Mouse (Mus musculus): ENCODE results near the gene Bhmt2. TPM values are rescaled to one million over a fixed set of nuclear protein-coding genes. Genes with fewer than 3 reads are reported as not detected.

Bhmt2 gene
- polyA plus RNA-seq (2015; fragmentation: Nextera tagmentation; extraction: Ambion mirVana) = 0.43 TPM in 1 of 2 replicates, not detected in the other

- no peak within 1 kb of the TSS for H3K9ac ChIP-seq
- peak within 1 kb of the TSS; percentile 33 for H3K4me3 ChIP-seq
- H3K27me3 ChIP-seq = peaks cover 14% of the 10 kb centered on the region
- H3K36me3 ChIP-seq = no peaks in the 10 kb centered on the region
- ATAC-seq (replicated peaks; ENCODE audit: insufficient number of reproducible peaks, insufficient read depth, low FRiP score, low read depth) = no peak
- H3K9me3 ChIP-seq (replicated peaks) = no peaks in the 10 kb centered on the region
- H3K4me1 ChIP-seq (replicated peaks) = peaks cover 7% of the 10 kb centered on the region; the same call in 1 of the 2 replicates
- H3K27ac ChIP-seq = no peak within 1 kb of the TSS
- peak within 1 kb of the TSS; percentile 58 for H3K4me2 ChIP-seq
- WGBS = 9% methylated on average over 30 of the region's 31 CpGs
These were observed at the start of gene Bhmt2, which contains the start of gene Dmgdh for GRCm38 (mm10) chr13:93674131-93674561. Bhmt2 (minus strand) TSS chr13:93674302. Dmgdh (plus strand) TSS chr13:93674433.

GRCm38 (mm10) chr13:93723455-93723854 lies 49.4 kb upstream of the Bhmt2 start:
- H3K4me1 ChIP-seq (replicated peaks) = no peaks in the 10 kb centered on the region
- no peak overlapping the region for H3K4me3 ChIP-seq
- no peak overlapping the region for H3K4me2 ChIP-seq
- H3K36me3 ChIP-seq = no peaks in the 10 kb centered on the region
- no peaks in the 10 kb centered on the region for H3K9me3 ChIP-seq (replicated peaks)
- 0 out of 2 replicates have a peak, but pooled peaks cover 2% of the 10 kb centered on the region for H3K27me3 ChIP-seq
- no peak overlapping the region for H3K27ac ChIP-seq
- WGBS = 88% methylated on average over 3 of the region's 3 CpGs
- ATAC-seq (replicated peaks; ENCODE audit: insufficient number of reproducible peaks, insufficient read depth, low FRiP score, low read depth) = no peak
- no peak overlapping the region for H3K9ac ChIP-seq

GRCm38 (mm10) chr13:93721916-93722315 lies 47.8 kb upstream of the Bhmt2 start:
- no peaks in the 10 kb centered on the region for H3K36me3 ChIP-seq
- no peak overlapping the region for H3K4me3 ChIP-seq
- no peaks in the 10 kb centered on the region for H3K9me3 ChIP-seq (replicated peaks)
- ATAC-seq (replicated peaks; ENCODE audit: insufficient number of reproducible peaks, insufficient read depth, low FRiP score, low read depth) = no peak
- no peak overlapping the region for H3K27ac ChIP-seq
- 74% methylated on average over 4 of the region's 4 CpGs for WGBS
- no peak overlapping the region for H3K4me2 ChIP-seq
- H3K9ac ChIP-seq = no peak overlapping the region
- no peaks in the 10 kb centered on the region for H3K4me1 ChIP-seq (replicated peaks)
- H3K27me3 ChIP-seq = 0 out of 2 replicates have a peak, but pooled peaks cover 2% of the 10 kb centered on the region

GRCm38 (mm10) chr13:93718948-93719347 lies 44.8 kb upstream of the Bhmt2 start:
- WGBS = 3% methylated on average over 7 of the region's 7 CpGs
- 0 out of 2 replicates have a peak, but pooled peaks cover 2% of the 10 kb centered on the region for H3K27me3 ChIP-seq

GRCm38 (mm10) chr13:93717113-93717512 lies 43.0 kb upstream of the Bhmt2 start:
- no peak overlapping the region for H3K9ac ChIP-seq
- no peaks in the 10 kb centered on the region for H3K9me3 ChIP-seq (replicated peaks)
- no peak for ATAC-seq (replicated peaks; ENCODE audit: insufficient number of reproducible peaks, insufficient read depth, low FRiP score, low read depth)
- WGBS = 57% methylated on average over 7 of the region's 7 CpGs
- no peak overlapping the region for H3K4me2 ChIP-seq
- no peak overlapping the region for H3K27ac ChIP-seq
- H3K36me3 ChIP-seq = no peaks in the 10 kb centered on the region
- H3K27me3 ChIP-seq = 0 out of 2 replicates have a peak, but pooled peaks cover 2% of the 10 kb centered on the region
- H3K4me1 ChIP-seq (replicated peaks) = no peaks in the 10 kb centered on the region
- H3K4me3 ChIP-seq = no peak overlapping the region

More at GRCm38 (mm10) chr13:93718948-93719347, 44.8 kb upstream of the Bhmt2 start:
- H3K27ac ChIP-seq = no peak overlapping the region
- H3K4me1 ChIP-seq (replicated peaks) = no peaks in the 10 kb centered on the region
- ATAC-seq (replicated peaks; ENCODE audit: insufficient number of reproducible peaks, insufficient read depth, low FRiP score, low read depth) = no peak
- H3K4me2 ChIP-seq = no peak overlapping the region
- H3K9me3 ChIP-seq (replicated peaks) = no peaks in the 10 kb centered on the region
- H3K36me3 ChIP-seq = no peaks in the 10 kb centered on the region
- H3K4me3 ChIP-seq = no peak overlapping the region
- no peak overlapping the region for H3K9ac ChIP-seq

- H3K27ac ChIP-seq = no peak overlapping the region
- 91% methylated on average over 3 of the region's 3 CpGs for WGBS
- no peak for ATAC-seq (replicated peaks; ENCODE audit: insufficient number of reproducible peaks, insufficient read depth, low FRiP score, low read depth)
- H3K27me3 ChIP-seq = no peaks in the 10 kb centered on the region
- no peaks in the 10 kb centered on the region for H3K4me1 ChIP-seq (replicated peaks)
- H3K9me3 ChIP-seq (replicated peaks) = no peaks in the 10 kb centered on the region
- no peaks in the 10 kb centered on the region for H3K36me3 ChIP-seq
- no peak overlapping the region for H3K4me3 ChIP-seq
- H3K9ac ChIP-seq = no peak overlapping the region
- no peak overlapping the region for H3K4me2 ChIP-seq
These were observed 39.7 kb upstream of the Bhmt2 start for GRCm38 (mm10) chr13:93713826-93714225.

GRCm38 (mm10) chr13:93712362-93712761 lies 38.3 kb upstream of the Bhmt2 start:
- Histone ChIP-seq H3K27ac (no peak overlapping the region), H3K9ac (no peak overlapping the region), H3K4me2 (no peak overlapping the region), H3K36me3 (no peaks in the 10 kb centered on the region), H3K27me3 (no peaks in the 10 kb centered on the region), H3K4me3 (no peak overlapping the region), H3K4me1 (replicated peaks) (no peaks in the 10 kb centered on the region), H3K9me3 (replicated peaks) (no peaks in the 10 kb centered on the region)
- ATAC-seq (replicated peaks; ENCODE audit: insufficient number of reproducible peaks, insufficient read depth, low FRiP score, low read depth) = no peak
- 92% methylated on average over 4 of the region's 4 CpGs for WGBS

GRCm38 (mm10) chr13:93711226-93711625 lies 37.1 kb upstream of the Bhmt2 start:
- Histone ChIP-seq H3K4me1 (replicated peaks) (no peaks in the 10 kb centered on the region), H3K4me2 (no peak overlapping the region), H3K36me3 (no peaks in the 10 kb centered on the region), H3K9ac (no peak overlapping the region), H3K4me3 (no peak overlapping the region), H3K27ac (no peak overlapping the region), H3K27me3 (no peaks in the 10 kb centered on the region), H3K9me3 (replicated peaks) (no peaks in the 10 kb centered on the region)
- no peak for ATAC-seq (replicated peaks; ENCODE audit: insufficient number of reproducible peaks, insufficient read depth, low FRiP score, low read depth)
- WGBS = 85% methylated on average over 4 of the region's 4 CpGs

GRCm38 (mm10) chr13:93710325-93710724 lies 36.2 kb upstream of the Bhmt2 start:
- H3K27me3 ChIP-seq = no peaks in the 10 kb centered on the region
- no peak for ATAC-seq (replicated peaks; ENCODE audit: insufficient number of reproducible peaks, insufficient read depth, low FRiP score, low read depth)
- WGBS = 85% methylated on average over 4 of the region's 4 CpGs

GRCm38 (mm10) chr13:93707271-93707670 lies 33.2 kb upstream of the Bhmt2 start:
- H3K27ac ChIP-seq = no peak overlapping the region
- no peak for ATAC-seq (replicated peaks; ENCODE audit: insufficient number of reproducible peaks, insufficient read depth, low FRiP score, low read depth)
- WGBS = 66% methylated on average over 4 of the region's 4 CpGs
- no peaks in the 10 kb centered on the region for H3K36me3 ChIP-seq
- H3K4me2 ChIP-seq = no peak overlapping the region
- no peaks in the 10 kb centered on the region for H3K4me1 ChIP-seq (replicated peaks)
- H3K27me3 ChIP-seq = no peaks in the 10 kb centered on the region
- no peak overlapping the region for H3K4me3 ChIP-seq
- H3K9ac ChIP-seq = no peak overlapping the region
- H3K9me3 ChIP-seq (replicated peaks) = no peaks in the 10 kb centered on the region

More at GRCm38 (mm10) chr13:93710325-93710724, 36.2 kb upstream of the Bhmt2 start:
- Histone ChIP-seq H3K36me3 (no peaks in the 10 kb centered on the region), H3K4me3 (no peak overlapping the region), H3K4me1 (replicated peaks) (no peaks in the 10 kb centered on the region), H3K9ac (no peak overlapping the region), H3K4me2 (no peak overlapping the region), H3K9me3 (replicated peaks) (no peaks in the 10 kb centered on the region), H3K27ac (no peak overlapping the region)

GRCm38 (mm10) chr13:93705697-93706096 lies 31.6 kb upstream of the Bhmt2 start:
- H3K4me2 ChIP-seq = no peak overlapping the region
- ATAC-seq (replicated peaks; ENCODE audit: insufficient number of reproducible peaks, insufficient read depth, low FRiP score, low read depth) = no peak
- no peaks in the 10 kb centered on the region for H3K27me3 ChIP-seq
- H3K9ac ChIP-seq = no peak overlapping the region
- H3K4me1 ChIP-seq (replicated peaks) = no peaks in the 10 kb centered on the region
- WGBS = 71% methylated on average over 4 of the region's 4 CpGs
- no peaks in the 10 kb centered on the region for H3K9me3 ChIP-seq (replicated peaks)
- H3K36me3 ChIP-seq = no peaks in the 10 kb centered on the region
- no peak overlapping the region for H3K27ac ChIP-seq
- no peak overlapping the region for H3K4me3 ChIP-seq

GRCm38 (mm10) chr13:93698866-93699265 lies 24.8 kb upstream of the Bhmt2 start:
- no peak overlapping the region for H3K4me3 ChIP-seq
- 64% methylated on average over 6 of the region's 6 CpGs for WGBS
- H3K4me1 ChIP-seq (replicated peaks) = no peaks in the 10 kb centered on the region
- no peak for ATAC-seq (replicated peaks; ENCODE audit: insufficient number of reproducible peaks, insufficient read depth, low FRiP score, low read depth)
- no peak overlapping the region for H3K4me2 ChIP-seq
- H3K27me3 ChIP-seq = no peaks in the 10 kb centered on the region
- H3K36me3 ChIP-seq = no peaks in the 10 kb centered on the region
- H3K9me3 ChIP-seq (replicated peaks) = no peaks in the 10 kb centered on the region
- H3K9ac ChIP-seq = no peak overlapping the region
- H3K27ac ChIP-seq = no peak overlapping the region
